Mouse (Mus musculus): ENCODE data around the gene Hs6st1.

DNA sequence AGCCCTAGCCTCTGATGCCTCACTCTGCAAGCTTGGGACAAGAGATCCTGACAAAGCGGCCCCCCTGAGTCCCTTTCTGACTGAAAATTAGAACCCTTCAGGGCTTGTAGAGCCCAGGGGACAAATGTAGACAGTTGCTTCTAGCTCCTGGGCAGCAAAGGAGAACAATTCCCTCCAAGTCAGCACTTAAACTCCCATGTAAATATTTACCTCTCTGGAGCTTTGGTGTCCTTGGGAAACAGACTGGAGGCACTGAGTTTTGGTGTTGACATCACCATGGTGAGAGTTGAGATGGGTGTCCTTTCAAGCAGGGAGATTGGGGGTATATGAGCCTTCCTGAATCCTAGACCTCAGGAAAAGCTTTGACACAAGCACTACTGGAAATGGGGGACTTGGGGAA, 10.1 kb downstream of the Hs6st1 start:
- no peak for TF ChIP-seq POLR2A (IDR thresholded peaks at IDR 0.05; ENCODE audit: insufficient read depth, low read length)
- no peak for TF ChIP-seq EP300 (IDR thresholded peaks at IDR 0.05; ENCODE audit: insufficient read depth, low read depth, low read length)
- no peak for TF ChIP-seq CTCF (IDR thresholded peaks at IDR 0.05; ENCODE audit: low read depth, low read length)

All from ES-Bruce4 (cell line).